Mouse (Mus musculus): Measurements from ENCODE around the gene Slc30a5.
"Not testable (repeated sequence)": the region's sequence is repeated elsewhere in the genome, so short reads cannot be mapped to it uniquely, and the experiment has no call there.

Gene Slc30a5

GRCm38 (mm10) chr13:100832741-100833639 lies at the start of gene Slc30a5:
TSS of gene Slc30a5 (minus strand) at chr13:100833427.
- peak; percentile 96 for ATAC-seq (ENCODE audit: low TSS enrichment)

- ATAC-seq (ENCODE audit: low TSS enrichment) = no peak
Measured at GRCm38 (mm10) chr13:100881944-100882343, 48.7 kb upstream of the Slc30a5 start.

GRCm38 (mm10) chr13:100879806-100880205 lies 46.6 kb upstream of the Slc30a5 start:
- ATAC-seq (ENCODE audit: low TSS enrichment) = no peak

GRCm38 (mm10) chr13:100879326-100879725 lies 46.1 kb upstream of the Slc30a5 start:
- ATAC-seq (ENCODE audit: low TSS enrichment) = no peak

- no peak for ATAC-seq (ENCODE audit: low TSS enrichment)
Measured at GRCm38 (mm10) chr13:100878264-100878663, 45.0 kb upstream of the Slc30a5 start.

GRCm38 (mm10) chr13:100877703-100878102 lies 44.5 kb upstream of the Slc30a5 start:
- ATAC-seq (ENCODE audit: low TSS enrichment) = no peak

- no peak for ATAC-seq (ENCODE audit: low TSS enrichment)
Measured at GRCm38 (mm10) chr13:100875103-100875502, 41.9 kb upstream of the Slc30a5 start.

GRCm38 (mm10) chr13:100874588-100874987 lies 41.4 kb upstream of the Slc30a5 start:
- ATAC-seq (ENCODE audit: low TSS enrichment) = no peak

GRCm38 (mm10) chr13:100873530-100873929 lies 40.3 kb upstream of the Slc30a5 start:
- ATAC-seq (ENCODE audit: low TSS enrichment) = no peak

- peak; percentile 79 for ATAC-seq (ENCODE audit: low TSS enrichment)
Measured at GRCm38 (mm10) chr13:100871445-100872171, 38.4 kb upstream of the Slc30a5 start.

- no peak for ATAC-seq (ENCODE audit: low TSS enrichment)
Measured at GRCm38 (mm10) chr13:100869813-100870212, 36.6 kb upstream of the Slc30a5 start.

GRCm38 (mm10) chr13:100866311-100866710 lies 33.1 kb upstream of the Slc30a5 start:
- no peak for ATAC-seq (ENCODE audit: low TSS enrichment)

GRCm38 (mm10) chr13:100865744-100866143 lies 32.5 kb upstream of the Slc30a5 start:
- no peak for ATAC-seq (ENCODE audit: low TSS enrichment)

GRCm38 (mm10) chr13:100863914-100864313 lies 30.7 kb upstream of the Slc30a5 start:
- not testable (repeated sequence) for ATAC-seq (ENCODE audit: low TSS enrichment)

- peak; percentile 28; the same call in 1 of the 2 replicates for ATAC-seq (ENCODE audit: low TSS enrichment)
Measured at GRCm38 (mm10) chr13:100859117-100859516, 25.9 kb upstream of the Slc30a5 start.

- peak; percentile 66 for ATAC-seq (ENCODE audit: low TSS enrichment)
Measured at GRCm38 (mm10) chr13:100854174-100854573, 20.9 kb upstream of the Slc30a5 start.

GRCm38 (mm10) chr13:100853120-100853519 lies 19.9 kb upstream of the Slc30a5 start:
- no peak for ATAC-seq (ENCODE audit: low TSS enrichment)

- no peak for ATAC-seq (ENCODE audit: low TSS enrichment)
Measured at GRCm38 (mm10) chr13:100849137-100849536, 15.9 kb upstream of the Slc30a5 start.

GRCm38 (mm10) chr13:100846891-100847579 lies 13.8 kb upstream of the Slc30a5 start:
- peak; percentile 97 for ATAC-seq (ENCODE audit: low TSS enrichment)

- no peak for ATAC-seq (ENCODE audit: low TSS enrichment)
Measured at GRCm38 (mm10) chr13:100846254-100846653, 13.0 kb upstream of the Slc30a5 start.

GRCm38 (mm10) chr13:100843944-100844343 lies 10.7 kb upstream of the Slc30a5 start:
- no peak for ATAC-seq (ENCODE audit: low TSS enrichment)
